ENCODE assay signal across 18 mouse cellular contexts in genomic region chr3:88555731-88556130, GRCm38 (mm10). TPM values are rescaled to one million over a fixed set of nuclear protein-coding genes. Genes with fewer than 3 reads are reported as not detected.
DNase-seq lines count a peak whose midpoint lies in the region; ATAC-seq and TF ChIP-seq lines count a peak whose summit lies in the region.
"Had no signal": no experiment of that assay in that cellular context is flagged by ENCODE, and none has a peak within 500 bp of the region (broad histone marks: within the 10 kb centered on the region; RNA-seq: fewer than 3 reads in every experiment).

No protein-coding gene starts in this region.

- no peak overlapping the region for H3K9ac ChIP-seq in liver, embryonic 12.5 days
- no peak overlapping the region for H3K9ac ChIP-seq in liver, postnatal 0 days (replicated peaks)
- peak overlapping the region; percentile 22; the same call in 1 of the 2 replicates for H3K9ac ChIP-seq in ES-E14 (ENCODE audit: insufficient read depth, low read depth, low read length, poor library complexity, severe bottlenecking)
- H3K9ac ChIP-seq in limb, embryonic 12.5 days (replicated peaks): 0 out of 2 replicates have a peak overlapping the region, but pooled peaks have one; percentile 13
- H3K9ac ChIP-seq: embryonic facial prominence, embryonic 15.5 days; lung, embryonic 14.5 days had no signal

- peak; percentile 91 for DNase-seq in heart, adult 11 months
- no peak for DNase-seq in heart, adult 18-20 months
- DNase-seq in liver, postnatal 0 days: no peak
- no peak for DNase-seq in ES-E14 (ENCODE audit: low read depth, low spot score)
- no peak for DNase-seq in left cerebral cortex, postnatal 10 days (ENCODE audit: extremely low spot score in 1 of 2, low spot score in 2 of 2)
- DNase-seq in right cerebral cortex, adult 18-20 months: no peak
- DNase-seq: adrenal gland, adult 8-10 months; cerebellum, adult 8-10 months; gastrocnemius, postnatal 10 days; kidney, adult 18-20 months; kidney, postnatal 4 days; left cerebral cortex, postnatal 4 days; lung, embryonic 14.5 days had no signal

- no peak for TF ChIP-seq CTCF in liver, postnatal 0 days (IDR thresholded peaks at IDR 0.05; ENCODE audit: low read depth)

- intact Hi-C loops in left cerebral cortex, postnatal 10 days (cut with DNase I): no loop called here

- H3K9me3 ChIP-seq in liver, embryonic 12.5 days (replicated peaks): no peaks in the 10 kb centered on the region
- no peaks in the 10 kb centered on the region for H3K9me3 ChIP-seq in liver, postnatal 0 days (ENCODE audit: low read length)
- H3K9me3 ChIP-seq in ES-E14 (ENCODE audit: control insufficient read depth, insufficient read depth, low read depth, low read length): no peaks in the 10 kb centered on the region
- no peaks in the 10 kb centered on the region for H3K9me3 ChIP-seq in limb, embryonic 12.5 days
- H3K9me3 ChIP-seq: embryonic facial prominence, embryonic 15.5 days had no signal

- no peak overlapping the region for H3K4me3 ChIP-seq in liver, embryonic 12.5 days
- no peak overlapping the region for H3K4me3 ChIP-seq in liver, postnatal 0 days (ENCODE audit: low read depth, low read length)
- H3K4me3 ChIP-seq in ES-E14 (ENCODE audit: insufficient read depth in 1 of 2, low read depth in 1 of 2, low read length in 2 of 2, poor library complexity in 1 of 2, severe bottlenecking in 1 of 2): no peak overlapping the region
- H3K4me3 ChIP-seq in limb, embryonic 12.5 days (replicated peaks): no peak overlapping the region; the same call in 1 of the 2 replicates
- H3K4me3 ChIP-seq: embryonic facial prominence, embryonic 15.5 days had no signal

- 92% methylated on average over 6 of the region's 6 CpGs for WGBS in liver, embryonic 12.5 days (ENCODE audit: insufficient replicate concordance)
- 93% methylated on average over 6 of the region's 6 CpGs for WGBS in liver, postnatal 0 days (ENCODE audit: insufficient replicate concordance)
- WGBS in limb, embryonic 12.5 days: 96% methylated on average over 6 of the region's 6 CpGs

- H3K4me1 ChIP-seq in liver, embryonic 12.5 days: peaks cover 32% of the 10 kb centered on the region
- peaks cover 19% of the 10 kb centered on the region for H3K4me1 ChIP-seq in liver, postnatal 0 days (ENCODE audit: insufficient read depth)
- H3K4me1 ChIP-seq in ES-E14 (ENCODE audit: control insufficient read depth in 2 of 2, insufficient read depth in 2 of 2, low read length in 2 of 2, poor library complexity in 1 of 2): peaks cover 0 to 14% of the 10 kb centered on the region in 2 experiments; a peak in 2 of 4 replicates
- H3K4me1 ChIP-seq in limb, embryonic 12.5 days (replicated peaks): peaks cover 20% of the 10 kb centered on the region

- no peak for ATAC-seq in liver, embryonic 12.5 days
- no peak for ATAC-seq in liver, postnatal 0 days
- ATAC-seq in limb, embryonic 12.5 days (ENCODE audit: insufficient number of reproducible peaks, insufficient read depth, low FRiP score, low TSS enrichment, low read depth): no peak

- in situ Hi-C loops in ES-E14 (cut with MboI; ENCODE audit: low sequenced_read_pairs in 2 of 2, unreplicated experiment in 2 of 2): no loop called here

- no peak overlapping the region for H3K27ac ChIP-seq in liver, embryonic 12.5 days
- no peak overlapping the region for H3K27ac ChIP-seq in liver, postnatal 0 days (ENCODE audit: low read depth)
- no peak overlapping the region for H3K27ac ChIP-seq in ES-E14 (ENCODE audit: insufficient read depth, low read depth, low read length, poor library complexity, severe bottlenecking)
- H3K27ac ChIP-seq in limb, embryonic 12.5 days: no peak overlapping the region
- H3K27ac ChIP-seq: embryonic facial prominence, embryonic 15.5 days; hindbrain, embryonic 14.5 days had no signal

- H3K27me3 ChIP-seq in liver, embryonic 12.5 days (replicated peaks): no peaks in the 10 kb centered on the region
- no peaks in the 10 kb centered on the region for H3K27me3 ChIP-seq in liver, postnatal 0 days (ENCODE audit: insufficient read depth, low read length)
- no peaks in the 10 kb centered on the region for H3K27me3 ChIP-seq in limb, embryonic 12.5 days
- H3K27me3 ChIP-seq: embryonic facial prominence, embryonic 15.5 days had no signal

- H3K4me2 ChIP-seq in liver, embryonic 12.5 days: 0 out of 2 replicates have a peak overlapping the region, but pooled peaks have one; percentile 99
- H3K4me2 ChIP-seq in liver, postnatal 0 days (ENCODE audit: low read depth, low read length): no peak overlapping the region
- H3K4me2 ChIP-seq in limb, embryonic 12.5 days: no peak overlapping the region
- H3K4me2 ChIP-seq: embryonic facial prominence, embryonic 15.5 days had no signal

- H3K36me3 ChIP-seq in liver, embryonic 12.5 days: peaks cover 53% of the 10 kb centered on the region
- peaks cover 37% of the 10 kb centered on the region for H3K36me3 ChIP-seq in liver, postnatal 0 days (replicated peaks; ENCODE audit: insufficient read depth, low read length)
- peaks cover 42% of the 10 kb centered on the region for H3K36me3 ChIP-seq in ES-E14 (ENCODE audit: control insufficient read depth, insufficient read depth, low read length, poor library complexity, severe bottlenecking)
- peaks cover 55% of the 10 kb centered on the region for H3K36me3 ChIP-seq in limb, embryonic 12.5 days

- TF ChIP-seq EP300 in liver, postnatal 0 days (IDR thresholded peaks at IDR 0.05; ENCODE audit: low read depth): no peak

TF ChIP-seq in ES-E14, 5 proteins besides CTCF, POLR2A, EP300 and RAD21:
- TF ChIP-seq MAFK (IDR thresholded peaks at IDR 0.05; ENCODE audit: insufficient read depth, low read depth, low read length) (no peak), ZNF384 (IDR thresholded peaks at IDR 0.05; ENCODE audit: low read depth, low read length) (no peak), HCFC1 (IDR thresholded peaks at IDR 0.05; ENCODE audit: borderline replicate concordance, insufficient read depth, low read length) (no peak), CHD2 (IDR thresholded peaks at IDR 0.05; ENCODE audit: low read depth, low read length) (no peak), ZC3H11A (IDR thresholded peaks at IDR 0.05; ENCODE audit: borderline replicate concordance, low read depth, low read length) (no peak)

RNA-seq across cellular contexts. Expression of gene Ubqln4, which starts 2.2 kb away (rescaled TPM):
- 10 to 100 TPM; 72.4 to 78.7 TPM for total RNA-seq in heart, adult 18-20 months (2021)
- polyA plus RNA-seq in liver, embryonic 12.5 days (2016; fragmentation: Nextera tagmentation; extraction: Ambion mirVana): 37.9 and 39.5 TPM in 2 replicates
- 12.5 and 13.5 TPM in 2 replicates for polyA plus RNA-seq in liver, postnatal 0 days (2015; fragmentation: Nextera tagmentation; extraction: Ambion mirVana)
- total RNA-seq in ES-E14 (2012; rRNA removed): 103 and 135 TPM in 2 replicates
- 62.6 and 67.0 TPM in 2 replicates for polyA plus RNA-seq in limb, embryonic 12.5 days (2016; fragmentation: Nextera tagmentation; extraction: Ambion mirVana)
- 10 to 100 TPM; 78.8 to 82.6 TPM for total RNA-seq in left cerebral cortex, postnatal 10 days (2021)

RNA-seq across cellular contexts. Expression of gene Lamtor2, which starts 2.9 kb away (rescaled TPM):
- total RNA-seq in heart, adult 18-20 months (2021): 100 to 1,000 TPM; 102 to 104 TPM
- polyA plus RNA-seq in liver, embryonic 12.5 days (2016; fragmentation: Nextera tagmentation; extraction: Ambion mirVana): 101 and 102 TPM in 2 replicates
- polyA plus RNA-seq in liver, postnatal 0 days (2015; fragmentation: Nextera tagmentation; extraction: Ambion mirVana): 104 and 106 TPM in 2 replicates
- 108 and 112 TPM in 2 replicates for total RNA-seq in ES-E14 (2012; rRNA removed)
- 134 and 139 TPM in 2 replicates for polyA plus RNA-seq in limb, embryonic 12.5 days (2016; fragmentation: Nextera tagmentation; extraction: Ambion mirVana)
- total RNA-seq in left cerebral cortex, postnatal 10 days (2021): 100 to 1,000 TPM; 109 to 110 TPM

RNA-seq across cellular contexts. Expression of gene Rab25, which starts 7.6 kb away (rescaled TPM):
- total RNA-seq in heart, adult 18-20 months (2021): under 1 TPM in 1 of 2 experiments, not detected in 1; 0.26 TPM
- polyA plus RNA-seq in liver, embryonic 12.5 days (2016; fragmentation: Nextera tagmentation; extraction: Ambion mirVana): 0.70 TPM in 1 of 2 replicates, not detected in the other
- 0.13 and 0.29 TPM in 2 replicates for polyA plus RNA-seq in liver, postnatal 0 days (2015; fragmentation: Nextera tagmentation; extraction: Ambion mirVana)
- 2.1 and 4.0 TPM in 2 replicates for total RNA-seq in ES-E14 (2012; rRNA removed)
- 2.6 and 3.5 TPM in 2 replicates for polyA plus RNA-seq in limb, embryonic 12.5 days (2016; fragmentation: Nextera tagmentation; extraction: Ambion mirVana)
- total RNA-seq in left cerebral cortex, postnatal 10 days (2021): not detected
- total RNA-seq: adrenal gland, adult 8-10 months; gastrocnemius, postnatal 10 days; layer of hippocampus, postnatal 25 days had no signal

RNA-seq across cellular contexts. Expression of gene Ssr2, which starts 19.9 kb away (rescaled TPM):
- total RNA-seq in heart, adult 18-20 months (2021): 10 to 100 TPM; 60.8 to 65.5 TPM
- polyA plus RNA-seq in liver, embryonic 12.5 days (2016; fragmentation: Nextera tagmentation; extraction: Ambion mirVana): 172 and 177 TPM in 2 replicates
- polyA plus RNA-seq in liver, postnatal 0 days (2015; fragmentation: Nextera tagmentation; extraction: Ambion mirVana): 141 and 155 TPM in 2 replicates
- 827 and 1,221 TPM in 2 replicates for total RNA-seq in ES-E14 (2012; rRNA removed)
- 184 and 190 TPM in 2 replicates for polyA plus RNA-seq in limb, embryonic 12.5 days (2016; fragmentation: Nextera tagmentation; extraction: Ambion mirVana)
- total RNA-seq in left cerebral cortex, postnatal 10 days (2021): 100 to 1,000 TPM; 127 to 128 TPM

RNA-seq across cellular contexts. Expression of gene Mex3a, which starts 23.5 kb away (rescaled TPM):
- under 1 TPM; 0.26 to 0.35 TPM for total RNA-seq in heart, adult 18-20 months (2021)
- 2.8 and 3.1 TPM in 2 replicates for polyA plus RNA-seq in liver, embryonic 12.5 days (2016; fragmentation: Nextera tagmentation; extraction: Ambion mirVana)
- 0.37 and 0.51 TPM in 2 replicates for polyA plus RNA-seq in liver, postnatal 0 days (2015; fragmentation: Nextera tagmentation; extraction: Ambion mirVana)
- 24.9 and 29.8 TPM in 2 replicates for total RNA-seq in ES-E14 (2012; rRNA removed)
- 37.4 and 38.0 TPM in 2 replicates for polyA plus RNA-seq in limb, embryonic 12.5 days (2016; fragmentation: Nextera tagmentation; extraction: Ambion mirVana)
- total RNA-seq in left cerebral cortex, postnatal 10 days (2021): 10 to 100 TPM in 1 of 2 experiments, 1 to 10 TPM in 1; 6.9 to 10.7 TPM

Comparison
In these comparisons a context has a peak if more than half of its experiments do, and no peak if none do; other contexts are left out.
1. H3K9ac ChIP-seq: peak in ES-E14 (single experiment) and limb, embryonic 12.5 days (single experiment); none in liver, embryonic 12.5 days (single experiment) and liver, postnatal 0 days (single experiment).